23 mouse cellular contexts compared by ENCODE assay signal in the genomic region with DNA sequence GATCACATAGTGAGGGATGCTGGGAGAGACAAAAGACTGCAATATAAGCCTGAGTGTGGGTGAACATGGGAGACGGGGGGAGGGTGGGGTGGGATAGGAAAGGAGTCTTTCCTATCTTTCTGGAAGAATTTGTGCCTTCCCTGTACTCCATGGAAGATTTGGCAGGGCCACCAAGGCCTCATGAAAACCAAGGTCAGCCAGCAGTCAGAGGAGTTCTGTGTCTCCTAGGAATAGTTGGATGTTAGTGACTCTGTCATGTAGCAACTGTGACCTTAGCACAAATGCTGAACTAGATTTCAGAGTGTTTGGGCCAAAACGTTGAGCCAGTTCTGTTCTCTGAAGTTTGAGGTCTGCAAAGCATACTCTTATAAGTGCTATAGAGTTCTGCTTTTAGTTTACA. TPM values are rescaled to one million over a fixed set of nuclear protein-coding genes. Genes with fewer than 3 reads are reported as not detected.
DNase-seq lines count a peak whose midpoint lies in the region; ATAC-seq and TF ChIP-seq lines count a peak whose summit lies in the region.
"Had no signal": no experiment of that assay in that cellular context is flagged by ENCODE, and none has a peak within 500 bp of the region (broad histone marks: within the 10 kb centered on the region; RNA-seq: fewer than 3 reads in every experiment).

No protein-coding gene starts in this region.

- no peak overlapping the region for H3K4me2 ChIP-seq in liver, embryonic 12.5 days
- H3K4me2 ChIP-seq: embryonic facial prominence, embryonic 12.5 days; hindbrain, embryonic 14.5 days; limb, embryonic 15.5 days; midbrain, embryonic 12.5 days; neural tube, embryonic 15.5 days; stomach, embryonic 15.5 days had no signal

- no peaks in the 10 kb centered on the region for H3K27me3 ChIP-seq in liver, adult 2 months (ENCODE audit: control insufficient read depth, insufficient read depth, low read length)
- H3K27me3 ChIP-seq in liver, embryonic 12.5 days (replicated peaks), result peaks cover 11% of the 10 kb centered on the region

- 0 out of 2 replicates have a peak, but pooled peaks cover 3% of the 10 kb centered on the region for H3K79me2 ChIP-seq in liver, adult 2 months (ENCODE audit: control insufficient read depth, insufficient read depth, low read length)

- no peak overlapping the region for H3K27ac ChIP-seq in gastrocnemius, adult 2 months
- no peak overlapping the region for H3K27ac ChIP-seq in liver, adult 2 months (replicated peaks; ENCODE audit: insufficient read depth, low read depth, low read length)
- H3K27ac ChIP-seq in liver, embryonic 12.5 days, result no peak overlapping the region
- H3K27ac ChIP-seq: embryonic facial prominence, embryonic 12.5 days; hindbrain, embryonic 14.5 days; limb, embryonic 15.5 days; midbrain, embryonic 12.5 days; neural tube, embryonic 15.5 days; stomach, embryonic 15.5 days had no signal

- H3K9me3 ChIP-seq in liver, embryonic 12.5 days (replicated peaks), result no peaks in the 10 kb centered on the region
- H3K9me3 ChIP-seq: embryonic facial prominence, embryonic 12.5 days; limb, embryonic 15.5 days; midbrain, embryonic 12.5 days; neural tube, embryonic 15.5 days; stomach, embryonic 15.5 days had no signal

- TF ChIP-seq CTCF in gastrocnemius, adult 2 months (IDR thresholded peaks at IDR 0.05), result no peak
- no peak for TF ChIP-seq CTCF in liver, adult 2 months (IDR thresholded peaks at IDR 0.05; ENCODE audit: low read depth, low read length)

- H3K4me3 ChIP-seq in gastrocnemius, adult 2 months, result no peak overlapping the region
- no peak overlapping the region for H3K4me3 ChIP-seq in liver, adult 2 months (ENCODE audit: insufficient read depth, low read depth, low read length)
- no peak overlapping the region for H3K4me3 ChIP-seq in liver, embryonic 12.5 days
- H3K4me3 ChIP-seq: embryonic facial prominence, embryonic 12.5 days; heart, adult 2 months; limb, embryonic 15.5 days; midbrain, embryonic 12.5 days; neural tube, embryonic 15.5 days; stomach, embryonic 15.5 days had no signal

- H3K4me1 ChIP-seq in liver, adult 2 months (ENCODE audit: control insufficient read depth, insufficient read depth, low read length), result no peaks in the 10 kb centered on the region
- no peaks in the 10 kb centered on the region for H3K4me1 ChIP-seq in liver, embryonic 12.5 days
- H3K4me1 ChIP-seq: embryonic facial prominence, embryonic 12.5 days; limb, embryonic 15.5 days; midbrain, embryonic 12.5 days; neural tube, embryonic 15.5 days; stomach, embryonic 15.5 days had no signal

- 36% methylated on average over 2 of the region's 2 CpGs for WGBS in liver, adult 2 months
- 43% methylated on average over 2 of the region's 2 CpGs for WGBS in liver, embryonic 12.5 days (ENCODE audit: insufficient replicate concordance)

- intact Hi-C loops in gastrocnemius, adult 2 months (cut with DNase I), result no loop called here
- intact Hi-C loops in gastrocnemius, postnatal 14 days (cut with DNase I; ENCODE audit: low total_unique reads), result no loop called here

- no peaks in the 10 kb centered on the region for H3K36me3 ChIP-seq in liver, adult 2 months (ENCODE audit: control insufficient read depth, insufficient read depth, low read length)
- no peaks in the 10 kb centered on the region for H3K36me3 ChIP-seq in liver, embryonic 12.5 days
- H3K36me3 ChIP-seq: embryonic facial prominence, embryonic 12.5 days; limb, embryonic 15.5 days; midbrain, embryonic 12.5 days; neural tube, embryonic 15.5 days; stomach, embryonic 15.5 days had no signal

- peak; percentile 14 for DNase-seq in gastrocnemius, adult 2 months
- DNase-seq in gastrocnemius, postnatal 14 days, result no peak
- DNase-seq in liver, adult 2 months (ENCODE audit: extremely low read depth, low read depth, low spot score), result peak; percentile 47
- DNase-seq in adrenal gland, adult 8-10 months, result peak; percentile 37
- peak; percentile 28 for DNase-seq in adrenal gland, postnatal 25 days
- DNase-seq in cerebellum, adult 9-11 months, result no peak
- DNase-seq in thymus, postnatal 4 days, result no peak
- DNase-seq: cerebellum, adult 11-12 months; cerebellum, postnatal 14 days; forebrain, postnatal 0 days; kidney, adult 18-20 months; left cerebral cortex, postnatal 4 days; right cerebral cortex, postnatal 4 days; thymus, adult 2 months had no signal

- H3K9ac ChIP-seq in liver, adult 2 months (ENCODE audit: low read depth, low read length), result no peak overlapping the region
- no peak overlapping the region for H3K9ac ChIP-seq in liver, embryonic 12.5 days
- H3K9ac ChIP-seq: embryonic facial prominence, embryonic 12.5 days; forebrain, postnatal 0 days; hindbrain, embryonic 14.5 days; limb, embryonic 15.5 days; midbrain, embryonic 12.5 days; neural tube, embryonic 15.5 days; stomach, embryonic 15.5 days had no signal

- ATAC-seq in liver, embryonic 12.5 days, result no peak
- ATAC-seq: forebrain, postnatal 0 days; inflammation-experienced regulatory T-cells, adult 6 months had no signal

- TF ChIP-seq POLR2A in liver, adult 2 months (IDR thresholded peaks at IDR 0.05; ENCODE audit: extremely low read depth, insufficient read depth, low read length), result no peak

RNA-seq across cellular contexts. Expression of gene Slc16a2, which starts 36.1 kb away (rescaled TPM):
- 1 to 10 TPM; 1.5 to 6.0 TPM for total RNA-seq in gastrocnemius, adult 2 months (2021)
- 1 to 10 TPM; 4.9 to 7.2 TPM for total RNA-seq in gastrocnemius, postnatal 14 days (2021)
- 32.7 and 42.4 TPM in 2 replicates for total RNA-seq in liver, adult 2 months (2014; rRNA removed)
- polyA plus RNA-seq in liver, adult 2 months (2012; rRNA removed), result 150 and 197 TPM in 2 replicates
- polyA plus RNA-seq in liver, embryonic 12.5 days (2016; fragmentation: Nextera tagmentation; extraction: Ambion mirVana), result 3.7 and 3.9 TPM in 2 replicates
- total RNA-seq in adrenal gland, adult 8-10 months (2022), result 10 to 100 TPM; 15.5 to 67.8 (median 38.5) TPM
- 41.4 and 47.5 TPM in 2 replicates for total RNA-seq in adrenal gland, postnatal 25 days (2021)

Comparison
In these comparisons a context has a peak if more than half of its experiments do, and no peak if none do; other contexts are left out.
1. DNase-seq: peak in gastrocnemius, adult 2 months (single experiment), liver, adult 2 months (single experiment), adrenal gland, adult 8-10 months (single experiment) and adrenal gland, postnatal 25 days (single experiment); none in gastrocnemius, postnatal 14 days (single experiment), cerebellum, adult 9-11 months (single experiment) and thymus, postnatal 4 days (single experiment).